Mouse (Mus musculus) kidney, postnatal 0 days (tissue): ENCODE results near the gene Gse1. TPM values are rescaled to one million over a fixed set of nuclear protein-coding genes. Genes with fewer than 3 reads are reported as not detected.
A peak's percentile ranks its signal among the peaks of the same experiment; 100 is the strongest.

ENCODE experiments used
- ATAC-seq: fragments of 200-750 bp; cut with Nextera tagmentation; replicated peaks from 2 replicates; pipeline ENCODE4 v1.8.0; 2017; ENCODE audit warnings: low read depth, moderate number of reproducible peaks, moderate TSS enrichment, moderate library complexity; ENCODE audit not compliant: low FRiP score
- DNase-seq: peaks from one replicate; pipeline ENCODE4 v3.0.0-alpha.2; 2016; ENCODE audit warnings: low spot score
- H3K27ac ChIP-seq: fragments of 300-500 bp; sonication (generic); 2 replicates; pipeline ENCODE4 v1.5.1; 2014; ENCODE audit warnings: mild to moderate bottlenecking
- H3K27me3 ChIP-seq: fragments of 300-500 bp; sonication (generic); 2 replicates; pipeline ENCODE4 v1.6.1; 2014; ENCODE audit warnings: low read length, mixed read lengths; ENCODE audit not compliant: insufficient read depth
- H3K36me3 ChIP-seq: fragments of 300-500 bp; sonication (generic); 2 replicates; pipeline ENCODE4 v1.6.1; 2014; ENCODE audit warnings: low read length, mixed read lengths; ENCODE audit not compliant: insufficient read depth
- H3K4me1 ChIP-seq: fragments of 300-500 bp; sonication (generic); replicated peaks from 2 replicates; pipeline ENCODE4 v1.6.1; 2014; ENCODE audit warnings: antibody characterized with exemption, low read length, mixed read lengths; ENCODE audit not compliant: insufficient read depth
- H3K4me2 ChIP-seq: fragments of 300-500 bp; sonication (generic); 2 replicates; pipeline ENCODE4 v1.6.1; 2014; ENCODE audit warnings: mild to moderate bottlenecking, low read length, moderate library complexity, mixed read lengths
- H3K4me3 ChIP-seq: fragments of 300-500 bp; sonication (generic); replicated peaks from 2 replicates; pipeline ENCODE4 v1.5.1; 2014; ENCODE audit warnings: low read depth, low read length
- H3K9ac ChIP-seq: fragments of 300-500 bp; sonication (generic); 2 replicates; pipeline ENCODE4 v1.6.1; 2014; ENCODE audit warnings: low read depth, low read length
- H3K9me3 ChIP-seq: fragments of 300-500 bp; sonication (generic); replicated peaks from 2 replicates; pipeline ENCODE4 v1.6.1; 2016; ENCODE audit warnings: low read length, inconsistent platforms, mixed read lengths
- CTCF ChIP-seq: IDR thresholded peaks from 2 replicates; pipeline ENCODE4 v1.5.1; 2016; ENCODE audit warnings: antibody characterized with exemption, low read depth, mild to moderate bottlenecking, moderate library complexity
- whole genome bisulfite sequencing: fragments of 180-500 bp; shearing (Covaris S2); extraction: QIAGEN DNeasy Blood & Tissue Kit; methylation state at CpG from one replicate; pipeline ENCODE4 v1.1.7; 2014; 5-methylcytosine and 5-hydroxymethylcytosine counted together
- polyA plus RNA-seq: library from polyadenylated mRNA; unstranded; fragments of >200 nt; fragmentation: Nextera tagmentation; extraction: Ambion mirVana; gene quantifications from 2 replicates; pipeline ENCODE4 v1.2.1, GENCODE M21; 2015

The Gse1 gene
- polyA plus RNA-seq, 1 experiment from 2014 or later = 8.4 TPM

GRCm38 (mm10) chr8:120378306-120378705, 150.1 kb downstream of the Gse1 start:
- Histone ChIP-seq H3K9me3 (no peaks in the 10 kb centered on the region), H3K27ac (no peak overlapping the region), H3K36me3 (no peaks in the 10 kb centered on the region), H3K9ac (0 out of 2 replicates have a peak overlapping the region, but pooled peaks have one; percentile 1), H3K4me2 (no peak overlapping the region), H3K27me3 (no peaks in the 10 kb centered on the region), H3K4me1 (peaks cover 47% of the 10 kb centered on the region), H3K4me3 (no peak overlapping the region)
- TF ChIP-seq CTCF = no peak
- peak; percentile 56 for DNase-seq
- WGBS = 26% methylated on average over 16 of the region's 16 CpGs
- ATAC-seq = no peak

- ATAC-seq (no peak), DNase-seq (no peak)
- no peak for TF ChIP-seq CTCF
Observed at GRCm38 (mm10) chr8:120379015-120379414, 150.8 kb downstream of the Gse1 start.

GRCm38 (mm10) chr8:120381865-120382264, 153.6 kb downstream of the Gse1 start:
- no peak for TF ChIP-seq CTCF
- ATAC-seq = no peak
- Histone ChIP-seq H3K4me2 (no peak overlapping the region), H3K4me1 (peaks cover 28% of the 10 kb centered on the region; the same call in 1 of the 2 replicates), H3K36me3 (no peaks in the 10 kb centered on the region), H3K9ac (no peak overlapping the region), H3K4me3 (no peak overlapping the region), H3K9me3 (no peaks in the 10 kb centered on the region), H3K27ac (no peak overlapping the region), H3K27me3 (no peaks in the 10 kb centered on the region)
- WGBS = 67% methylated on average over 4 of the region's 4 CpGs
- no peak for DNase-seq

More at GRCm38 (mm10) chr8:120379015-120379414, 150.8 kb downstream of the Gse1 start:
- no peak overlapping the region for H3K9ac ChIP-seq
- 73% methylated on average over 3 of the region's 3 CpGs for WGBS
- no peak overlapping the region for H3K4me2 ChIP-seq
- peaks cover 45% of the 10 kb centered on the region for H3K4me1 ChIP-seq
- H3K36me3 ChIP-seq = no peaks in the 10 kb centered on the region
- H3K27ac ChIP-seq = no peak overlapping the region
- no peaks in the 10 kb centered on the region for H3K27me3 ChIP-seq
- H3K9me3 ChIP-seq = no peaks in the 10 kb centered on the region
- no peak overlapping the region for H3K4me3 ChIP-seq

- 0 out of 2 replicates have a peak overlapping the region, but pooled peaks have one; percentile 23 for H3K9ac ChIP-seq
- no peaks in the 10 kb centered on the region for H3K27me3 ChIP-seq
- DNase-seq (peak; percentile 48), ATAC-seq (no peak)
- H3K4me3 ChIP-seq = no peak overlapping the region
- 47% methylated on average over 19 of the region's 19 CpGs for WGBS
- peaks cover 21% of the 10 kb centered on the region; the same call in 1 of the 2 replicates for H3K4me1 ChIP-seq
- no peak for TF ChIP-seq CTCF
- H3K9me3 ChIP-seq = no peaks in the 10 kb centered on the region
- no peak overlapping the region for H3K4me2 ChIP-seq
- H3K36me3 ChIP-seq = no peaks in the 10 kb centered on the region
- H3K27ac ChIP-seq = no peak overlapping the region
Observed at GRCm38 (mm10) chr8:120382436-120383203, 154.4 kb downstream of the Gse1 start.

- Histone ChIP-seq H3K36me3 (no peaks in the 10 kb centered on the region), H3K4me2 (no peak overlapping the region), H3K27me3 (no peaks in the 10 kb centered on the region), H3K27ac (no peak overlapping the region), H3K9me3 (no peaks in the 10 kb centered on the region), H3K9ac (0 out of 2 replicates have a peak overlapping the region, but pooled peaks have one; percentile 23), H3K4me3 (no peak overlapping the region), H3K4me1 (peaks cover 19% of the 10 kb centered on the region; the same call in 1 of the 2 replicates)
- no peak for TF ChIP-seq CTCF
- 68% methylated on average over 6 of the region's 6 CpGs for WGBS
- no peak for ATAC-seq
- DNase-seq = no peak
Observed at GRCm38 (mm10) chr8:120383204-120383560, 154.9 kb downstream of the Gse1 start.

GRCm38 (mm10) chr8:120383713-120384112, 155.5 kb downstream of the Gse1 start:
- WGBS = 37% methylated on average over 6 of the region's 6 CpGs
- no peak overlapping the region for H3K4me3 ChIP-seq
- no peaks in the 10 kb centered on the region for H3K9me3 ChIP-seq
- no peak overlapping the region for H3K27ac ChIP-seq
- 0 out of 2 replicates have a peak, but pooled peaks have one; percentile 10 for ATAC-seq
- no peak for DNase-seq
- no peaks in the 10 kb centered on the region for H3K36me3 ChIP-seq
- no peak overlapping the region for H3K9ac ChIP-seq
- no peak overlapping the region for H3K4me2 ChIP-seq
- no peaks in the 10 kb centered on the region for H3K27me3 ChIP-seq
- TF ChIP-seq CTCF = no peak
- peaks cover 14% of the 10 kb centered on the region; the same call in 1 of the 2 replicates for H3K4me1 ChIP-seq
